Mouse (Mus musculus): ENCODE measurements around the gene Npsr1.

Gene Npsr1

DNA sequence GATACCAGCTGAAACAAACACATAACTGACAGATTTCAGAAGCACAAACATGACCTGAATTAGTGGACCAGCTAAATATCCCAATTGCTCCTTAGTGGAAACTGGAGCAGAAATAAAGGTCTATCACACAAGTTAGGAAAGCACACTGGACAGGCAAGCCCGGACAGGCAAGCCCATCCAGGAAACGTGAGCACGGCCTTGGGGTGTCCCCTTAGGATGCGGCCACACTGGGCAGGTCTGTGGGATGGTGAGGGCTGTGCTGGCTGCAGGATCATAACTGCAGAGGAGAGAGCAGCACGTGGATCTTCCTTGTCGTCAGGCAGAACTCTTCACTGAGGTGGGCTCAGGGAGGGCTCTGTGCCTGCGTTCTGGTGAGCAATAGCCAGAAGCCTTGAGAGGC lies at the start of gene Npsr1:
Gene Npsr1, plus strand, starts transcription at position 301 of the 400 bp plus-strand sequence.
- DNase-seq (ENCODE audit: low read depth), result no peak

DNA sequence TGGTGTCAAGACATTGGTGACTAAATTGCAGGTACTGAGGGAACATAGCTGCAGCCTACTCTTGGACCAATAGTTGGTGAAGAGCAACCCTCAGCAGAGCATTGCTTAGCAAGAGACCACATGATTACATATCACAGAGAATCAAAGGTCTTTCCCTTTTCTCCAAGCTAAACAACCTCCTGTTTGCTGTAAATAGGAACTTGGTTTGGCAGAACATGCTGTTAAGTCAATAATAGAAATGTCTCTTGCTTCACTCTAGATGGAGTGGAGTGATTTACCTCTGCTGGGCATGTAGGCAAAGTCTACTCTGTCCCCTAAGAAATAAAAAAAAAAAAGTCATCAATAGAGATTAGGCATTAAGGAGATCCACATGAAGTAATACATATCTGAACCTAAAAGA lies 46.3 kb upstream of the Npsr1 start:
- no peak for DNase-seq (ENCODE audit: low read depth)

DNA sequence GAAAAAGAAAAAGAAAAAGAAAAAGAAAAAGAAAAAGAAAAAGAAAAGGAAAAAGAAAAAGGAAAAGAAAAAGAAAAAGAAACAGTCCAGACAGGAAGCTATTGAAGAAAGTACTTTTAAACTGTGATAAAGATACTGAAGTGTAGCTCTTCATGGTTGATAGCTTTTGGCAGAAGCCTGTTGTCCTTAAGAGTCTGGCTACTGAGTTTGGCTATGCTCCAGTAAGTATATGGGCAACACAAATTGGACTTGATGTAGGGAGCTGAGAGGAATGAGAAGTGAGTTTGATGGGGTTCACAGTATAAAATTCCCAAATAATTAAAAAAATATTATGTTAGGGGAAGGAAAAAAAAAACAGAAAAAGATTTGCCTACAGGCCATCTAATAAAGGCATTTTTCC lies 34.5 kb upstream of the Npsr1 start:
- DNase-seq (ENCODE audit: low read depth), result no peak

DNA sequence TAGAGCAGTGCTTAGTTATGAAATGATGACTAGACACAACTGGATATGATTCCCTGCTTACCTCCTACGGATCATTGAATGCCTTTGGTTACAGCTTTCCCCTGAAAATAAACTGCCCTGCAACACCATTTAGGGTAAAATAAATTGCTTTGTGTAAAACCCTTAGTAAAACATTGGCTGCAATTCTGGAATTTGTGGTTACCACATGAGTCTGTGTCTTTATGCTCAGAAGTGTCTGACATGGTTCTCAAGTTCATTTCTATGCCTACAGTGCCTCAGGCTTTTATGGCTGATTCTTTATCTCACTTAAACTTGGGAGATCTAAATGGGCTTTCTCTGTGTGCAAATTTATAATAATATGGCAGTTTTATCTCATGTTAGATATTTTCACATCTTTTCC lies 26.1 kb upstream of the Npsr1 start:
- no peak for DNase-seq (ENCODE audit: low read depth)

DNA sequence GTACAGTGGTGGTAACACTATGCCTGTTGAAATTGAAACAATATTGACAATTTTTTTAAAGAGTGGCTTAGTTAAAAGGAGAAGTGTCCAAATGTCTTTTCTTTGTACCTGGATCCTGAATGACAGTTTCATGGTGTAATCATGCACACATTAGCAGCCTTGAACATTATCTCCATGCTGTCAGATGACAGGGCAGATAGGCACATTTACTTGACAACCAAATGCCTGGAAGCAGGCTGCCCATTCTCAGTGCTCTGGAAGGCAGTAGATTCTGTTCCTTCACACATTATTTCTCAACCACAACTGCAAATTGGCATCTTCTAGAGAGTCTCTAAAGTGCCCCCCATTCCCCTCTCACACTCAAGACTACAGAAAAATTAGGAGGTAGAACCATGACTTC lies 20.2 kb upstream of the Npsr1 start:
- DNase-seq (ENCODE audit: low read depth), result no peak

DNA sequence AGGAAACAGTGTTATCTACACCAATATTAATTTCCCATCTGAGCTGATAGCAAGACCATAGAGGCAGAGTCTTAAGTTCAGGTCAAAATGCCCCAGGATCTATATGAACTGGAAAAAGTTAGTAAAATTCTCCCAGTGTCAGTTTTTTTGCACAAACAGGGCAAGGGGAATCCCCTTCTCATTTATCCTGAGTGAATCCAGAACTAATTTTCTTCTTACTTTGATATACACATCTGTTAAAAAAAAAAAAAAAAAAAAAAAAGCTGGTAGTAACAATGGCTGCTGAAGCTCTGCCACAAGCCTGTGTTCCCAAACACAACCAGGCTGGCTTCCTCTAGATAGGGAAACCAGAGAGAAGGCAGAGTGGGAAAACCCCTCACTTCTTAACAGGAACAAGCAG lies 5.9 kb upstream of the Npsr1 start:
- no peak for DNase-seq (ENCODE audit: low read depth)

DNA sequence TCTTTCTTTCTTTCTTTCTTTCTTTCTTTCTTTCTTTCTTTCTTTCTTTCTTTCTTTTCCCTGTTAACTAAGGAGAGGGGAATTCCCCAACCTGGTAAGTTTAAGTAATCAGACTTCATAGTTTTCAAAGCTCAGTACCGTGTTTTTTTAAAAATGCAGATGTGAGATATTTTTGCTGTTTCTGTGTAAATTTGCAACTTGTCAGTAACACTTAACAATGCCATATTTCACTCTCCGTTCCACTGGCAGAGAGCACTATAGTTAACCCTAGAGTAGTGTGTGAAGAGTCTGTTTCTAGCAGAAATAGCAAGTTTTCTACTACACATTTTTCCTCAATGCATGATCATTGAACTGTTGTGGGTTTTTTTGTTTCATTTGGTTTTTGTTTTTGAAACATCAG lies 730 bp downstream of the Npsr1 start:
- no peak for DNase-seq (ENCODE audit: low read depth)

DNA sequence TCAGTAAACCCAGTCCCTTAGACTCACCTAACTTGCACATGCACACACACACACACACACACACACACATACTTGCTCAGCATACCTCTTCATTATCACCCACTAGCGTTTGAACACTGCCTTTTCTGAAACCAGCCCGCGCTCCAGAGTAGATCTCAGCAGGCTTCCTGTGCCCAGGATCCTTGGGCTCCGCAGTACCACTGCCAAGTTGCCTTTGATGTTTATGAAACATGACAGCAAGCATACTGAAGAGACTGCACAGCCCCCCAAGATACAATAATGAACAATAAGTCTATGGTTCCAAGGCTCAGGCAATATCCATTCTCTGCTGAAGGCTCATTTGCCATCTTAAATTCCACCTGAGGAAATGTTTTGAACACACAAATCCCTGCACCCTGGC lies 1.8 kb downstream of the Npsr1 start:
- no peak for DNase-seq (ENCODE audit: low read depth)

DNA sequence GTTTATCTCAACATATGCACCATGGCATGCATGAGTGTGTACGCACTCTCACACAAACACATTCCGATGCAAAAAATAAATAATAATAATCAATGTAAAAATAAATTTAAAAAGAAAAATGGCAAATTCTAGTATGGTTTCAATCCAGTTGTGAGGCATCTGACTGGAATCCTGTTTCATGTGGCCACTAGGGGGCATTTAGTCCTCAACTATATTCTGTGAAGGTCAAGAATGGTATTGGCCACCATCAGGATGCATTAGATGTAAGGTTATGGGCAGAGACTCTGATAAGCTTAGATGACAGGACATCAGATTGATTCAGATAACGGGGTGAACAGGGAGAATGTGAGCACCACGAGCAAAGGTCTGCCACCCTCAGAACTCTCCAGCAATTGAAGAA lies 21.6 kb downstream of the Npsr1 start:
- peak; percentile 20 for DNase-seq (ENCODE audit: low read depth)

DNA sequence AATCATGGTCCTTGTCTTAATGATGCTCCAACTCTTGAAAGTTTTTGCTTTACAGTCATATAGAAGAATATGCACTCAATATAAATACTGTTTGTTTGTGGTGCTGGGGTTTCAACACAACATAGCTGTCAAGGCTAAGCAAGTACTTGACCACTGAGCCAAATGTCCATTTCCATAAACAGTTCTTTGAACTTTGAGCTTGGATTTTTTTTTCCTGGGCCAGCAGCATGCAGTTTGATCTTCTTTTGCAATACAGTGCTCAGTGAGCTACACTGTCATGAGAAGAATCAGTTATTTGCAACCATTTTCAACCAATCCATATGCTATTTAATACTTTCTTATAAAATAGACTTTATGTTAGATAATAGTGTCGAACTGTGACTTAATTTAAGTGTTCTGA lies 35.3 kb downstream of the Npsr1 start:
- no peak for DNase-seq (ENCODE audit: low read depth)

DNA sequence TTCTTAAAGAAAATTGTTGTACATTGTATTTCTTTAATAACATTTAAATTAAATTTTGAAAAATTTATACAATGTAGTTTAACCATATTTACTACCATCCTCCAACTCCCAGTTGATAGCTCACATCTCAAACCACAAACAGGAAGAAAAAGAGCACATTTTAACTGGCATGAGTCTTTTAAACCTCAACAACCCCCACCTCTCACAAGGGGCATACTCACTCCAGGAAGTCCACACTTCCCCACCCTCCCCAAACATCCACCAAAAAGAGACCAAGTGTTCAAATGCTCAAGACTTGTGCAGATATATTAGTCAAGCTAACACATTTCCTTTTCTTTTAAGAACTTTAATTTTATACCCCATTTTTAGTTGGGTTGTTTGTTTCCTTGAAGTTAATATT lies 38.6 kb downstream of the Npsr1 start:
- DNase-seq (ENCODE audit: low read depth), result no peak

DNA sequence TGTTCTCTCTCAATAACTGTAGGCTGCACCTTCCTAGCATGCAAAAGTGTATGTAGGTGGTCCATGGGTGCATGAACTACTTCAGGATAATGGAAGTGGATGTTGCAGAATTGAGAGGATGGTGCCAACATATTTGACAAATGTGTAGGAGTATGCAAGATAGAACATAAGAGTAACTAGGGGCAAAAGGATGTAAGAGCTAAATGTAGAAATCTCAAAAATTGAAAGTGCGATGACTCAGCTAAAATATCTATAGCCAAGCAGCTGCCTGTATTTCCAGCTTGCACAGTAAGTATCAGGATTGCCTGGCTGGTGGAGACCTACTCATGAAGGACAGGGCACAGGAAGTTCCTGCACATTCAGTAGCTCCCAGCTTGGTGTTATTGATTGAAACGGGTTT lies 46.5 kb downstream of the Npsr1 start:
- no peak for DNase-seq (ENCODE audit: low read depth)

DNA sequence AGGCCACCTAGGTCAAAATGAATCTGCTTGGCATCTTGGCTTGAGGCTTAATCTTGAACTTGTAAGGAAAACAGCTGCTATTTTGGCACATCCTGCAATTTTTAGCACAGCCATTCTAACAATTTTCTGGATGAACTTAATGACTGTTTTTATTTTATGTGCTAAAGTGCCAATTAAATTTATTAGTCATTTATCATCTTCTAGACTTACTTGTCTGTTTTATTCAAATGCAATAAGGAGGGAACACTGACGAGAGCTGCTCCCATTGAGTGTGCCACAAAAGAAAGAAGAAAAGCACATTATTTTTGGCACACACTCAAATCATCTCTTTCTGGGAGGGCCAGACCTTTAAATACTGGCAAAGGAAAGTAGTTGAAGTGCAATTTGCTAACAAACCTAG lies 59.4 kb downstream of the Npsr1 start:
- no peak for DNase-seq (ENCODE audit: low read depth)

DNA sequence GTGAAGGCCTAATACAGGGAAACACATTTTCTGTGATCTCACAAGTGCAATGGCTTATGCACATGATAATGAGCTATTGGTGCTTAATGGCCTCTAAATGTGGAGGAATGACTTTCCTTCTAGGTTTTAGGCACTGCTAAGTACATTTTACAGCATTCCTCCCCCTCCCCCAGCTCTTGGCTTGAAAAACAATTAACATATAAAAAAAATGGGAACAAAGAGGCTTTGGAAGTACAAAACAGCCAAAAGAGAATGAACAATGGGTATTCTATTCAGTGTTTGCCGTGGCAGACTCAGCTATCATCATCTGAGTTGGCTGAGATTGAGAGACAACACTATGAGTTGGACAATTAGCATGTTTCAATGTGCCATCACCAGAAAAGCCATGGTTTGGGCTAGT lies 62.6 kb downstream of the Npsr1 start:
- DNase-seq (ENCODE audit: low read depth), result no peak

DNA sequence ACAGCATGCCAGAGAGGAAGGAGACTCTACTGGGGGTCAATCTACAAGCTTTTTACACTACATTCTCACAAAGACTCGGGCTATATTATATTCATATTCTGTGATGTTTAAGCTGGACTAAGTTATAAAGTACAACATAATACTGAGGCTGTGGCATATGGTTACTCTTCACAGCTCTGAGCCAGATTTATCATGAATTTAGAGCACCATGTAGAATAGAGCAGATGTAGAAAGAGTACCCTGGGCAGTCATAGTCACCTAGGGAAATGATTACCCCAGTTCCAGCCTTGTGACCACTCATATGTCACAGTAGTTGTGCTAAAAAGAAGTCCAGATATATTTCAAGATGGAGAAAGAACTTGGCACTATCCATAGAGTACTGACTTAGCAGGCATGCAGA lies 70.7 kb downstream of the Npsr1 start:
- no peak for DNase-seq (ENCODE audit: low read depth)

DNA sequence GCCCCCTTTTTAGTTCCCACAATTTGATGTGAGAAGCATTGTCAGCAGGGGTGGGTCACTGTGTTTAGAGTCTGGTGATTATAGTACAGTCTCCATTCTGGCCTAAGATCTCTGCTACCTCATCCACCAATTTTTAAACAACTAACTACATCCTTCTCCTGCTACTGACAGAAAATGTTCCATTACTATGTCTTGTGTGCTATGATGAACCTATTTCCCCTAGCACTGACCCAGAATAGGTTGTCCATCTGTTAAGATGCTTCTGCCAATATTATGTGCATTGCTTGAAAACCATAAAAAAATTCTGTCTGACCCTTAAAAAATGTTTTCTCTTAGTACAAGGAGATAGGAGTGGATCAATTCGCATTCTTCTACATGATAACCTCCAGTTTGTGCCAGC lies 72.9 kb downstream of the Npsr1 start:
- DNase-seq (ENCODE audit: low read depth), result no peak

DNA sequence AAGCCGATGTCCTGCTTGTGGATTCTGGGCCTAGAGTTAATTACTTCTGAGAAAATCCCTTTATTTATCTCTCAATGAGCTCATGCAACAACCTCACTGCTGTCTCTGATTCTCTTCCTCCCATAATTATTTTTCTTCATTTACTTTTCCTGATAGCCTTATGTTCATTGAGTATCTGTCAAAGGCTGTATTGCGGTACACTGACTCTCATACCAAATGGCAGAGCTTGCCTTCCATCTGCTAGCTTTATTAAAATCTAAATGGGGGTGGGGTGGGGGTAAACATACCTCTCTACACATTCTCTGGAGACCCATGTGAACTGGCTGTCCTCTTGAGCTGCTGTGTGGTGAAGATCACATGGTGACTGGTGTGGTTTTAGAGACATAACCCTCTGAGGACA lies 80.9 kb downstream of the Npsr1 start:
- DNase-seq (ENCODE audit: low read depth), result no peak

DNA sequence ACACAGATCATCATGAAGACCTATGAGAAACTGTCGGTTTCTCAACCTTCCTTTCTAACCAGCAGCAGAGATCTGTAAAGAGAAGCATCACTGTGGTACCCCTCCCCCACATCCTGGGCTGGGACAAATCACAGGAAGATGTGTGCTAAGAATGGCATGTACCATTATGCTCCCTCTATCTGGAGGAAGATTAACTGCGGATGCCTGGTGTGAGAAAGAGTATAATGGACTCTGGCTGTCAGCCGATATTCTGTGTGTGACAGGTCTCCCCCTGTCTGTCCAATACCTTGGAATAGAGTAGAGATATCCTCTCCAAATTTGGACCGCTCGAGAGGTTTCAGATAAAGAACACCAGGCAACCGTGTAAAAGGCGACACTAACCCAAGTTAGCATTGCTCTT lies 83.1 kb downstream of the Npsr1 start:
- no peak for DNase-seq (ENCODE audit: low read depth)

DNA sequence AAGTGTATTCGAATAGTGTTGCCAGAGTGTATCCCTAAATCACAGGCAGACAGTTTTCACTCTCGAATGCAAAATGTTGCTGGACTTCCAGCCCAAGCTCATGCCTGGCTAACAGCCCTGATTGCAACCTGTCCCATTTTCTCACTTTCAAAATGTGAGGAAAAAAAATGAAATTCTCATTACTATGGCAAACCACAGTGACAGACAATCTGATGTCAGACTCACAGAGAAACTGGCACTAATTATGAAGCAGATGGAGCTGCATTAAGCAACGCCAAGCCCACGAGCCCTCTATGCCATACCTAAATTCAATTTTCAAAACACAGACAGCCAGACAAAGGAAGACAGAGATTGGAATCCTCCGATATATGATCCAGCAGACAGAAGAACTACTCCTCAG lies 88.5 kb downstream of the Npsr1 start:
- DNase-seq (ENCODE audit: low read depth), result no peak

DNA sequence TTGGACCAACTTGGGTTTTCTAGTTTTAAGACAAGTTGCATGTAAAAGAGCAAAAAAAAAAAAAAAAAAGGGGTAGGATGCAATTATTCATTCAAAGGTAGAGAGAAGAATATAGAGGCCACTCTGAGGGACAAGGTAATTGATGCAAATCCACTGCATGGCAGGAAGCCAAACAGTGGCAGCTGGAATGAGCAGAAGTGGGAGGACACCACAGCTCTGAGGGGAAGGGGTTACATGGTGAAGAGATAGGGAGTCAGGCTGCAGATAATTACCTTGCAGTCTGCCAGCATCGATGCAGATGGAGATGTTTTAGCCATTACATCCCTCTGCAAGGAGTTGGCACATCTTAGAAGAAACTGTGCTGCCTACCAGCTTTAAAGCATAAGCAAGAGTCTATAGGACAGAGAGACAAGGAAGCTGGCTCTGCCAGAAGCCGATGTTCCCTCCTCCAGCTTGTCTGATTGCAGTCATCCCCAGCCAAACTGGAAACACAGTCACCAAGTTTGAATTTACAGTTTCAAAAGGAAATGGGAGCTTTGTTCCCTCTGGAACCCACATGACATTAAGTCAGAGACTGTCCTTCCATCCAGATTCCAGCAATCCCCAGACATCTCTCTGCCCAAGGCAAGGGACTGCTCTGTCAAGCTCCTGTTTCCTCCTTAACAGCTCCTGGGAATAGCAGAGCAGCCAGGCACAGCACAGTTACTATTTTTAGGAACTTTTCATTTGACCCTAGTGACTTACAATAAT lies 91.9 kb downstream of the Npsr1 start:
- no peak for DNase-seq (ENCODE audit: low read depth)

DNA sequence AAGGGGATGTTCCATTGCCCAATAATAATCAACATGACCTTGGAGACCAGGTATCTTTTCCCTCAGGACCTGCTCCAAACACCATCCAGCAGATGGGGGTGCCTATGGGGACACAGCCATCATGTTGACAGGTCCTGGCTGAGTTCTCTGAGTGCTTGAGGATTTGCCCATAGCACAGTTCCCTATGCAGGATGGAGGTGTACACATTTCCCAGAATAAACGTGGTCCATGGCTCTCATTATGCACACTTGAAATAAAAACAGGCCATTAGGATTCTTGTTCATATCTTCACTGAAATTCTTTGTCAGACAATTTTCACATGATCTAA lies 92.4 kb downstream of the Npsr1 start:
- no peak for DNase-seq (ENCODE audit: low read depth)

DNA sequence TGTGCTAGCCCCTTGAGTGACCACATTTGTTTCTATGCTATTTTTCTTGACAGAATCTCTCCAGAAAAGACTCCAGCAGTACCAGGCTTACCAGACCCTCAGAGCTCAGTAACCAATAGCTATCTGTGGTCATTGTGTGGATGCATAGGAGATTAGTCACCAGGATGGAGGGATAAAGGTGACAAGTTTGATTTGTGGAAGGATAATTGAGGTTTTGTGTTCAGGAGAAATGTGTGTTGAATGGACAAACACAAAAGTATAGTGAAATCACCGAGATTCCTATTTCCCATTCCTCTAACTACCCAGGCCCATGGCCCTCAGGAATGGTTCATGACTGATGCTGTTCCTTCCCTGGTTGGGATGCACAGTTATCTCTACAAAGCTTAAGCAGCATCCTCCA lies 100.5 kb downstream of the Npsr1 start:
- DNase-seq (ENCODE audit: low read depth), result no peak

DNA sequence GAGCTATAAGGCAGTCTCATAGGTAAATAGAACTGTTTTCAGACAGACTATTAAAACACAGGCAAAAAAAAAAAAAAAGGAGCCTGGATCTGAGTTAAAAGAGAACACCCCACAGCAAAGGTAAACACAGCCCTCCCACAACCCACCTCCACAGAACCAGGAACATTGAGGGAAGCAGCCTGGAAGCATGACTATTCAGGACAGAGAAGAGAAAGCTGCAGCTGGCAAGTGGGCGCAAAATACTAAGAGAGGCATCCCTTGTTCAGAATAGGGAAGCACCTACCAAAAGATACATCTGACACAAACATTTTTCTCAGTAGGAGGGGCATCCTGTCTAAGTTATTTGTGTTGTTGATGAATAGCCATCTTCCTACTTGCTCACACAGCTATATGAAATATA lies 113.8 kb downstream of the Npsr1 start:
- no peak for DNase-seq (ENCODE audit: low read depth)

DNA sequence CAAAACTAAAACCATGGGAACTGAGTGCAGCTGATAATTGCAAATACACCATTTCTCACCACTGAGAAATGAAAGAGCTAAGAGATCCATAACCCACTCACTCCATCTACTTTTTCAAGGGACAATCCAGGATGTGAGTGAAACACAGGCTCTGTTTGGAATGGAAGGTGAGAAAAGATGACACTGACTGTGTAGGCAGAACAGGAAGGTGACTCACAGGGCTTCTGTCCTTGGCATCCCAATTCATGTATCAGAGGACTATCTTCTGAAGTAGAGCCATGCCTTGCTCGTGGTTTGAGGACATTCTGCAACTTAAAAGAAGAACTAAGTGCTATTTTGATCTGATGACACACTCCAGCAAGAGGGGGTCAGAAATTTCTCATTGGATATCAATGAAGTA lies 119.9 kb downstream of the Npsr1 start:
- no peak for DNase-seq (ENCODE audit: low read depth)

DNA sequence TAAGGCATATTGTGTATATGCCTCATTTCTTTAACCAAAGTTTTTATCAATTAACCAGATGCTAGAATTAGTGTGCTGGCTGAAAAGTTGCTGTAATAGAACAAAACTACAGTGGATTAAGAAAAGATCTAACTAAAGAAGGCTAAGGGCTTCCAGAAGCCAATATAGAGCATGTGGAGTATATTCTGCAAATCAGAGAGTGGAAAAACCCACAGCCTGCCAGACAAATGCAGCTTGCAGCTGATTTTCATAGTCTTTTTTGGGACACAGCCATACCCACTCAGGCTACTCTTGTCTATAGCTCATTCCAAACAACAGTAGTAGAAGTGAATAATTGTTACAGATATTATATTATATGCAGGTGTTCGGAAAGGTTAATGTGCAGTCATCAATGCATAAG lies 138.7 kb downstream of the Npsr1 start:
- DNase-seq (ENCODE audit: low read depth), result no peak
